Mouse (Mus musculus): ENCODE data around the gene Slc11a1. TPM values are rescaled to one million over a fixed set of nuclear protein-coding genes. Genes with fewer than 3 reads are reported as not detected.
A peak's percentile ranks its signal among the peaks of the same experiment; 100 is the strongest.
"Not testable (repeated sequence)": the region's sequence is repeated elsewhere in the genome, so short reads cannot be mapped to it uniquely, and the experiment has no call there.

Slc11a1 gene
- polyA plus RNA-seq, 1 experiment = not detected

DNA sequence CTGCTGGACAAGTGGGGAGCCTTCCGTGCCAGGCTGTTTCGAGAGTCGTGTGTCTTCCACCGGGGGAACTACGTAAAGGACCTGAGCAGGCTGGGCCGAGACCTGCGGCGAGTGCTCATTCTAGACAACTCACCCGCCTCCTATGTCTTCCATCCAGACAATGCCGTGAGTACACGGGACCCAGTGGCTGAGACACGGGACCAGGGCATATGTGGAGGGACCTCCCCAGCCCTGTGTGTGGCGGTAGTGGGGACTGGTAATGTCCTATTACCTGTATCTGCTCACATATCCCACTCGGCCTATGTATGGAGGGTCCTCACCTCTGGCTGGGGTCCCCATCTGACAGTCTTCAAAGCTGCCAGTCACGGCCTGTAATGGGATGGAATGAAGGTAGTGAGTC is 19.9 kb downstream of the Slc11a1 start:
- WGBS = 94% methylated on average over 15 of the region's 15 CpGs
- TF ChIP-seq CTCF (IDR thresholded peaks at IDR 0.05; ENCODE audit: insufficient read depth, low read depth, low read length) (no peak), POLR2A (IDR thresholded peaks at IDR 0.05; ENCODE audit: insufficient read depth, low read depth, low read length) (no peak)
- Histone ChIP-seq H3K4me1 (ENCODE audit: control insufficient read depth, insufficient read depth, low read length) (peaks cover 29% of the 10 kb centered on the region), H3K27ac (ENCODE audit: insufficient read depth, low read depth, low read length) (no peak overlapping the region), H3K4me3 (ENCODE audit: insufficient read depth, low read depth, low read length) (no peak overlapping the region)

DNA sequence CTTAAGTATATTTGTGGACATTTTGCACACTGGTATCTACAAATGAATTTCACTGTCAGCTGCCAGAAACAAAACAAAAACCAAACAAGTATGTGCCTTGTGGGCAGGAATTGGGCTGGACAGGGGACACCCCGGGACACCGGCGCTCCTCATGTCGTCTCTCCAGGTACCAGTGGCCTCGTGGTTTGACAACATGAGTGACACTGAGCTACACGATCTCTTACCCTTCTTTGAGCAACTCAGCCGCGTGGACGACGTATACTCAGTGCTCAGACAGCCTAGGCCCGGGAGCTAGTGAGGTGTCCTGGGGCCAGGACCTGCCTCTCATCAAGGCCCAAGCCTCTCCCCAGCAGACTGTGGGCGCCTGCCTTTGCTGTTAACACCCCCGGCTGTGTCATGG is 20.3 kb downstream of the Slc11a1 start:
- peaks cover 25% of the 10 kb centered on the region for H3K4me1 ChIP-seq (ENCODE audit: control insufficient read depth, insufficient read depth, low read length)
- no peak overlapping the region for H3K4me3 ChIP-seq (ENCODE audit: insufficient read depth, low read depth, low read length)
- TF ChIP-seq CTCF (IDR thresholded peaks at IDR 0.05; ENCODE audit: insufficient read depth, low read depth, low read length) (no peak), POLR2A (IDR thresholded peaks at IDR 0.05; ENCODE audit: insufficient read depth, low read depth, low read length) (no peak)
- no peak overlapping the region for H3K27ac ChIP-seq (ENCODE audit: insufficient read depth, low read depth, low read length)
- whole genome bisulfite sequencing = 88% methylated on average over 13 of the region's 13 CpGs

DNA sequence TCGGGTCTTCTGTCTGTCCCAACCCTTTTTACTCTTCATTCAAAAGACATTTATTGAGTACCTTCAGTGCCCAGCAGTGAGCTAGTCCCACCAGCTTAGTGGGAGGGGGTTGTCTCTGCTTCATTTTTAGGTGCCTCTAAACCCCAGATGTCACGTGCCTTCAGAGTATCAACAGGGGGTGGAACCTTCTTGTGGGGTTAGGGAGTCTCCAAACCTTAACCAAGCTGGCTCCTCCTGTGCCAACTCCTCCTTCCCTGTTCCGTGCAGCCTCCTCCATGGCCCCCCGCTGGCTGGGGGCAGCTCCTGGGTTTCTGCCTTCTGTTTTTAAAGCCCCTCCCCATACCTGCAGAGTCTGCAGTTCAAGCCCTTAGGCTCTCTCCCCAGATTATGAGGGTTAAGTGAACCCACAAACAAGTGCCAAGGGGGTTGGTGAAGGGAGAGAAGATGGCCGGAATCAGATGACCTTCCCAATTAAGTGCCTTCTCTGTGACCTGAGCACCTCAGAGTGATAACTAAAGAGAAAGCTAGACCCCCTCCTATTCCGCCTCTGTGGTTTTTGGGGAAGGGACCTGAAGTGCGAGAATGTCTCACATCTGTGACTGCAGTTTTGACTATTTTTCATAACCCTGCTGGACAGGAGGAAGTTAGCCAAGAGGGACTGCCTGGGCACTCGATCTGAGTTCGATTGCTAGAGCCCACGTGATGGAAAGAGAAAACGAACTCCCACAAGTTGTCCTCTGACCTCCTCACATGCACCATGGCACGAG is 21.6 kb downstream of the Slc11a1 start:
- not testable (repeated sequence) for H3K27ac ChIP-seq (ENCODE audit: insufficient read depth, low read depth, low read length)
- Histone ChIP-seq H3K4me3 (ENCODE audit: insufficient read depth, low read depth, low read length) (peak overlapping the region; percentile 47), H3K4me1 (ENCODE audit: control insufficient read depth, insufficient read depth, low read length) (peaks cover 22% of the 10 kb centered on the region)
- 21% methylated on average over 12 of the region's 12 CpGs for WGBS

DNA sequence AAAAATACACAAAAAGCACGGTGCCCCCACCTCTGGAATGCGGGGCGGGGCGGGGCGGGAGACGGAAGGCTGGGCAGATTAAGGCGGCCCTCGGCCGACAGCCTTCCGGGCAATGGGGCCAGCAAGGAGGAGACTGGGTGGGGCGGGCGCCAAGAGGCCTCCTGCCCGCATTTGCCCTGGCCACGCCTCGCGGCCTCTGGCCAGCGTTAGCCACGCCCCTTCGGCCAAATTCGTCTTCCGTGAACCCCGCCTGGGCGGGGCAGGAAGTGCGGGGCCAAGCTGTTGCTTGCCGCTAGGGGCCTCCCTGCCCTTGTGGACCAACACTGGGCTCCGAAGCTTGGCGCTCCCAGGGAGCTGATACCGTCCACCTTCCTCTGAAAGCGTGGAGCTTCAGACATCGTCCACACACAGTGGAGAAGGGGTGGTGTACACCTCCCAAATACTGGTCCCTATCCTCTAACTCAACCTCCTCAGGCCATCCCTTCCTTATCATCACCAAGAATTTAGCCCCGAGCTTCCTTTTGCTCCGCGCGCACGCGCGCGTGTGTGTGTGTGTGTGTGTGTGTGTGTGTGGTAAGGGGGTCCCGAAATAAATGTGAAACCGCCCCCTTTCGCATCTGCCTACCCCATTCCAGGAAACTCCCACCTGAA is 22.4 kb downstream of the Slc11a1 start:
- Histone ChIP-seq H3K27ac (ENCODE audit: insufficient read depth, low read depth, low read length) (peak overlapping the region; percentile 44), H3K4me1 (ENCODE audit: control insufficient read depth, insufficient read depth, low read length) (peaks cover 20% of the 10 kb centered on the region), H3K4me3 (ENCODE audit: insufficient read depth, low read depth, low read length) (peak overlapping the region; percentile 47)
- WGBS = 1% methylated on average over 41 of the region's 41 CpGs
- TF ChIP-seq CTCF (IDR thresholded peaks at IDR 0.05; ENCODE audit: insufficient read depth, low read depth, low read length) (peak; percentile 46; the same call in 1 of the 2 replicates), POLR2A (IDR thresholded peaks at IDR 0.05; ENCODE audit: insufficient read depth, low read depth, low read length) (peak; percentile 29)

DNA sequence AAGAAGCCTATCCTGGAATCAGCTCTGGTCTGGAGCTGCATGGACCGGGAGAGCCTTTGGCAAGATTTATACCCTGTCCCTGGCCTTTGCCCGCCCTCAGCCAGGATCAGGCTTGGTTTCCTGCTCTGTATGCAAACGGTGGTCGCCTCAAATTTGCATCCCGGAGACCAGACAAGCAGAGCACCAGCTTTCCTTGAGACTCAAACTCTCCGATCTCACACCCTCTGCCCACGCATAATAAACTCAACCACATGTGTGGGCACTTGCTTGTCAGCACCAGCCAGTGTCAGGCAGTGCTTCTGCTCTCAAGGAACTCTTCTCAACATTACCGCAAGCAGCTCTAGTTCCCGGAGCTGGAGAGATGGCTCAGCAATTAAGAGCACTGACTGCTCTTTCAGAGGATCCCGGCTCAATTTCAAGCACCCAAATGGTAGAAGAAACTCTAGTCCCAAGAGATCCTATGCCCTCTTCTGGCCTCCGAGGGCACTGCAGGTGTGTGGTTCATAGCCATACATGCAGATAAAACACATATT is 23.0 kb downstream of the Slc11a1 start:
- peak overlapping the region; percentile 44 for H3K27ac ChIP-seq (ENCODE audit: insufficient read depth, low read depth, low read length)
- peaks cover 14% of the 10 kb centered on the region for H3K4me1 ChIP-seq (ENCODE audit: control insufficient read depth, insufficient read depth, low read length)
- WGBS = 3% methylated on average over 11 of the region's 11 CpGs
- peak overlapping the region; percentile 47 for H3K4me3 ChIP-seq (ENCODE audit: insufficient read depth, low read depth, low read length)
- TF ChIP-seq POLR2A (IDR thresholded peaks at IDR 0.05; ENCODE audit: insufficient read depth, low read depth, low read length) (no peak), CTCF (IDR thresholded peaks at IDR 0.05; ENCODE audit: insufficient read depth, low read depth, low read length) (no peak)

DNA sequence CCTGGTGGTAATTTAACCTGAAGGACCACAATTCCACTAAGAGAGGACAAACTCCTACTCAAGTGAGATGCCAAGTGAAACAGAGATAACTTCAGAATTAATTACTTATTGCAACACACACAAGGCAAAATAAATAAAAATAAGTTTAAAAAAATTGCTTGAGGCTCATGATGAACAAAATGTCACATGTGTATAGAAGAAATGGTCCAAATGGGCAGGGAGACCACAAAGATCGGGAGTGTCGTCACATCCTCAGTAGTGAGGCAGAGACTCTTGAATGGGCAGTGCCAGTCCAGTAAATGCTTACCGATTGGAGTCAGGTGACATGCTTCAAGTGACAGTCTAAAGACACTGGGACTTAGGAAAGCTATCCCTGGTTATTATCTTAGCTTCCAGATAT is 25.5 kb downstream of the Slc11a1 start:
- 79% methylated on average over 3 of the region's 3 CpGs for WGBS
- Histone ChIP-seq H3K4me1 (ENCODE audit: control insufficient read depth, insufficient read depth, low read length) (peaks cover 10% of the 10 kb centered on the region), H3K4me3 (ENCODE audit: insufficient read depth, low read depth, low read length) (no peak overlapping the region), H3K27ac (ENCODE audit: insufficient read depth, low read depth, low read length) (no peak overlapping the region)
- TF ChIP-seq CTCF (IDR thresholded peaks at IDR 0.05; ENCODE audit: insufficient read depth, low read depth, low read length) (no peak), POLR2A (IDR thresholded peaks at IDR 0.05; ENCODE audit: insufficient read depth, low read depth, low read length) (no peak)

DNA sequence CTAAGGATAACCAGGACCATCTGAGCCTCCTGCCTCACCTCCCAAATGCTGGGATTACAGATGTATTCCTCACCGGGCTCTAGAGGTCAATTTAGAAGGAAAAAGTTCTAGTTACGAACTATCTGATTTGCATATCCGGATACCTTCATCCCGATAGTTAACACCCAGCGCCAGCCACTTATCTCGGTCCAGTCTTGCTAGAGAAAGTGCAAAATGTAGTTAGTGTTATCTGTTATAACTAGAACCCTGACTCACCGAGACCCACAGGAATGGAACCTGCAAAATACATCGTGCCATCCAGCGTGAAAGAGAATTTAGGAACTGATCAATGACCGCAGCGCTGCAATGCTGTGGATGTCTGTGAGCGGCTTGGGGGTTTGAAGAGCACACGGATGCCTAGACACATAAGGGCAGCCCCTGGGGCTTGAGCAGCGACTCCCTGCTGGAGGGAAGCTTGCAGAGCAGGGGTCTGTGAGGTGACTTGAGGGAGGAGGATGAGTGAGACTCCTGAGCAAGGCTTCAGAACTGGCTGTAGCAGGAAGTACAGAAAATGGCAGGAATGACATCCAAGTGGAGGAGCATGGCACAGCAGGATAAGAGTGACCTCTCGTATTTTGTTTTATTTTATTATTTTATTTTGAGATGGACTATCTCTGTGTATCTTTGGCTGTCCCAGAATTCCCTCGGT is 26.2 kb downstream of the Slc11a1 start:
- no peak overlapping the region for H3K27ac ChIP-seq (ENCODE audit: insufficient read depth, low read depth, low read length)
- TF ChIP-seq CTCF (IDR thresholded peaks at IDR 0.05; ENCODE audit: insufficient read depth, low read depth, low read length) (no peak), POLR2A (IDR thresholded peaks at IDR 0.05; ENCODE audit: insufficient read depth, low read depth, low read length) (no peak)
- 64% methylated on average over 16 of the region's 16 CpGs for WGBS
- peaks cover 10% of the 10 kb centered on the region for H3K4me1 ChIP-seq (ENCODE audit: control insufficient read depth, insufficient read depth, low read length)
- H3K4me3 ChIP-seq (ENCODE audit: insufficient read depth, low read depth, low read length) = no peak overlapping the region

DNA sequence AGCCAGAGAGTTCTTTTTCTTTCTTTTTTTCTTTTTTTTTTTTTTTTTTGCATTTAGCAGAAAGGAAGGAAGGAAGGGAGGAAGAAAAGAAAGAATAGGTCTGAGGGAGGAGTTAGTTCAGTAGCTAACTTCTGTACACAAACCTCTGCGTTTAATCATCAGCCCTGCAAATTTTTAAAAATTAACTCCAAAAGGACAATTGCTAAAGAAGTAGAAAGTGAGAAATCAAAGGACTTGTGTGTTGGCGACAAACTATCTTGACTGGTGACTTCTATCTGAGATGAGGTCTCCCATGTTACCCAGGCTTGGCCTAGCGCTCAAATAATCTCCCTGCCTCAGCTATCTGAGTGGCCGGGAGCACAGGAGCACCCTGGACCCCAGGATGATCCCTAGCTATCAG is 29.2 kb downstream of the Slc11a1 start:
- H3K4me3 ChIP-seq (ENCODE audit: insufficient read depth, low read depth, low read length) = no peak overlapping the region
- 91% methylated on average over 4 of the region's 4 CpGs for WGBS
- H3K27ac ChIP-seq (ENCODE audit: insufficient read depth, low read depth, low read length) = no peak overlapping the region
- no peak for TF ChIP-seq CTCF (IDR thresholded peaks at IDR 0.05; ENCODE audit: insufficient read depth, low read depth, low read length)
- no peak for TF ChIP-seq POLR2A (IDR thresholded peaks at IDR 0.05; ENCODE audit: insufficient read depth, low read depth, low read length)
- peaks cover 5% of the 10 kb centered on the region; the same call in 1 of the 2 replicates for H3K4me1 ChIP-seq (ENCODE audit: control insufficient read depth, insufficient read depth, low read length)
